Mouse (Mus musculus) forebrain, embryonic 12.5 days (tissue): ENCODE measurements at regions not wholly inside any gene's neighbourhood (a gene's known extent, or its start where the extent isn't known, plus 50 kb on each side); places are given as distances from the start of the nearest gene placed in this dataset.

Experiments
- ATAC-seq: fragments of 200-750 bp; cut with Nextera tagmentation; 2 replicates; pipeline ENCODE4 v1.8.0; 2017; ENCODE audit warnings: moderate TSS enrichment; ENCODE audit not compliant: low FRiP score
- H3K27ac ChIP-seq: fragments of 300-500 bp; sonication (generic); 2 replicates; pipeline ENCODE4 v1.5.1; 2016; ENCODE audit warnings: mild to moderate bottlenecking
- H3K27me3 ChIP-seq: fragments of 300-500 bp; sonication (generic); 2 replicates; pipeline ENCODE4 v1.6.1; 2016; ENCODE audit warnings: mild to moderate bottlenecking
- H3K36me3 ChIP-seq: fragments of 300-500 bp; sonication (generic); replicated peaks from 2 replicates; pipeline ENCODE4 v1.6.1; 2016; ENCODE audit warnings: mild to moderate bottlenecking
- H3K4me1 ChIP-seq: fragments of 300-500 bp; sonication (generic); 2 replicates; pipeline ENCODE4 v1.6.1; 2016
- H3K4me2 ChIP-seq: fragments of 300-500 bp; sonication (generic); 2 replicates; pipeline ENCODE4 v1.6.1; 2016; ENCODE audit warnings: mild to moderate bottlenecking, moderate library complexity
- H3K4me3 ChIP-seq: fragments of 300-500 bp; sonication (generic); replicated peaks from 2 replicates; pipeline ENCODE4 v1.5.1; 2016; ENCODE audit warnings: mild to moderate bottlenecking
- H3K9ac ChIP-seq: fragments of 300-500 bp; sonication (generic); 2 replicates; pipeline ENCODE4 v1.6.1; 2016; ENCODE audit warnings: mild to moderate bottlenecking
- H3K9me3 ChIP-seq: fragments of 300-500 bp; sonication (generic); 2 replicates; pipeline ENCODE4 v1.6.1; 2016
- WGBS: fragments of 180-500 bp; shearing (Covaris S2); methylation state at CpG from one replicate; pipeline ENCODE4 v1.1.7; 2016; 5-methylcytosine and 5-hydroxymethylcytosine counted together

DNA sequence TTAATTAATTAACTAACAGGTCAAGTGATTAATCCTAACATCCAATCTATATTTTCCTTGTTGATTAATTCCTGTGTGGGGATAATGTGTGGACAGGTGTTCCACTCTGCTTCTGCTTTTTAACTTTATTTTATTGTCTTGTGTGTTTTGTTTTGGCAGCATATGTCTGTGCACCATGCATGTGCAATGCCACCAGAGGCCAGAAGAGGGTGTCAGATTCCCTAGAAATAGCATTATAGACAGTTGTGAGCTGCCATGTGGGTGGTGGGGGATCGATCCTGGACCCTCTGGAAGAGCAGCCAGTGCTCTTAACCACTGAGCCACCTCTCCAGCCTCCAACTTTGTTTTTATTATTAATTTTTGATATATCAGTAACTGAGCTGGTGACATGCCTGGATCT lies 65.6 kb downstream of the En1 start:
- H3K4me3 ChIP-seq: no peak overlapping the region

DNA sequence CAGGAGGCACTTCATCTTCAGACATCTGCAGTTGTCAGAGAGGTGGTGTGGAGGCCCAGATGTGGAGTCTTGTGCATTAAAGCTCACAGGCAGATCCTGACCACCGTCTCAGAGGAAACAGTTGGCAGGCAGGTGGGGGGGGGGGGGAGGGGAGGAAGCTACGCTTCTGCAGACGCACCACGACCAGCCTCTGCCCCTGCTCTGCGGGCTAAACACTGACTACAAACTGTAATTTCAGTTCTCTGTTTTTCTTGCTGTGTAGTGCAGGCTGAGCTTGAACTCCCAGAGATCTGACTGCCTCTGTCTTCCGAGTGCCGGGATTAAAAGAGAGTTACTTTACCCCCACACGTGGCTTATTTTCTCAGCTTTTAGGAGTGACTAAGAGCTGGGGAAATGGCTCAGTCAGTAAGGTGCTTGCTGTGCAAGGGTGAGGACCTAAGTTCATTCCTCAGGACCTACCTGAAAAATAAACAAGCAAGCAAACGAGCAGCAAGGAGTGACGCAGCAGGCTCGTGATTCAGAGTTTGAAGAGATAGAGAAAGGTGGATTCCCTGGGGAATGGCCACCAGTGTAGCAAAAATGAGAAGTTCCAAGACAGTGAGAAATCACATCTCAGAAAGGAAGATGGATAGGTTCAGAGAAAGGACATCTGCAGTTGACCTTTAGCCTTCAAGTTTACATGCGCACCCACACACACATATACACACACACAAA lies 81.5 kb downstream of the En1 start:
- no peak overlapping the region for H3K9ac ChIP-seq
- no peaks in the 10 kb centered on the region for H3K9me3 ChIP-seq
- H3K27me3 ChIP-seq: no peaks in the 10 kb centered on the region; the same call in 1 of the 2 replicates
- 74% methylated on average over 12 of the region's 12 CpGs for WGBS
- no peak overlapping the region for H3K27ac ChIP-seq
- no peak overlapping the region for H3K4me3 ChIP-seq
- ATAC-seq: no peak
- no peak overlapping the region for H3K4me2 ChIP-seq
- H3K4me1 ChIP-seq: no peaks in the 10 kb centered on the region
- no peaks in the 10 kb centered on the region for H3K36me3 ChIP-seq

More for the DNA sequence above, 65.6 kb downstream of the En1 start:
- no peak for ATAC-seq
- H3K4me1 ChIP-seq: no peaks in the 10 kb centered on the region
- 84% methylated on average over 1 of the region's 1 CpGs for WGBS
- peaks cover 8% of the 10 kb centered on the region; the same call in 1 of the 2 replicates for H3K27me3 ChIP-seq
- H3K4me2 ChIP-seq: no peak overlapping the region
- no peaks in the 10 kb centered on the region for H3K36me3 ChIP-seq
- H3K9me3 ChIP-seq: no peaks in the 10 kb centered on the region
- no peak overlapping the region for H3K9ac ChIP-seq
- H3K27ac ChIP-seq: no peak overlapping the region

DNA sequence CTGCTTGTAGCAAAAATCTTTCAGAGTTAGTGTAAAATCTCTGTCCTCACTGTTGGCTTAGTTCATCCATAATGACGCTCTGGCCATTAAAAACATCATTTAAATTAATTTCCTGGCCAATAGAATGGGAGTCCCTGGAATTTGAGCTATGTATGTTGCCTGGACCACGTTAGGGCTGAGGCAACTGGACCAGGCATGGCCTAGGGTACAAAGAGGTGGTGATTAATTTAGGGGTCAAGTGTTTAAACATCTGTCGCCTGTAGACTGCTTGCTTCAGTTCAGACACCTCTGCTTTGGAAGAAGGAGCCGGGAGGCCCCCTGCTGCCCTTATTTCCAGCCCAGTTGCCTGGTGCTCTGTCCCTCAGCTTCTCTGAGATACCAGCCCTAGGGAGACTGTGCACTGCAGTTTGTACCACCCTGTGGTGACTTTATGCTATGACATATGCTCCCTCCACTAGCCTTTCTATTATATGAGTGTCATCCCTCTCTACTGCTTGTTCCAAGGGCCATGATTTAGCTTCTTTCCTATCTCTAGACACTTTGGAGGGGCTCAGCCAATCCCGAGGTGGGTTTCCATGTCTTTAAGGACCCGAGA lies 83.5 kb downstream of the En1 start:
- Histone ChIP-seq H3K4me3 (no peak overlapping the region), H3K4me2 (no peak overlapping the region), H3K9ac (no peak overlapping the region), H3K27ac (no peak overlapping the region), H3K36me3 (no peaks in the 10 kb centered on the region), H3K4me1 (no peaks in the 10 kb centered on the region), H3K27me3 (no peaks in the 10 kb centered on the region; the same call in 1 of the 2 replicates), H3K9me3 (no peaks in the 10 kb centered on the region)
- WGBS: 58% methylated on average over 6 of the region's 6 CpGs
- no peak for ATAC-seq

DNA sequence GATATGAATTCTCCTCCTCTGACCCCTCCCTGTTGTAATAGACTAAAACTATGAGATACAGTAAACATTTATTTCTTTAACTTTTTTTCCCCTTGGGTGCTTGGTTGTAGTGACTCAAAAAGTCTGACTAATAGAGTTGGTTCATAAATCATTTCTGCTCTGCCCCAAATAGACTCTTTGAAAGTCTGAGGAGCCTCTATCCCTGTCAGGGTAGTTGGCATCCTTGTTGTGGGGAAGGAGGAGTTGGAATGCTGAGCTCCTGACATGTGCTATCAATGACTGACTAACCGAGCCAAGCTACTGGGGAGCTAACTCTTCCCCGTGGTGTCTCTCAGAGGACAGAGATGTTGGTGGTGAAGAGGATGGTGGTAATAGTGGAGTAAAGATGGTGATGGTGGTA lies 89.4 kb downstream of the En1 start:
- no peaks in the 10 kb centered on the region for H3K9me3 ChIP-seq
- H3K4me1 ChIP-seq: no peaks in the 10 kb centered on the region
- no peak overlapping the region for H3K9ac ChIP-seq
- no peaks in the 10 kb centered on the region for H3K36me3 ChIP-seq
- H3K4me3 ChIP-seq: no peak overlapping the region
- no peak overlapping the region for H3K27ac ChIP-seq
- no peak overlapping the region for H3K4me2 ChIP-seq
- H3K27me3 ChIP-seq: no peaks in the 10 kb centered on the region; the same call in 1 of the 2 replicates
- 85% methylated on average over 2 of the region's 2 CpGs for WGBS
- ATAC-seq: no peak

DNA sequence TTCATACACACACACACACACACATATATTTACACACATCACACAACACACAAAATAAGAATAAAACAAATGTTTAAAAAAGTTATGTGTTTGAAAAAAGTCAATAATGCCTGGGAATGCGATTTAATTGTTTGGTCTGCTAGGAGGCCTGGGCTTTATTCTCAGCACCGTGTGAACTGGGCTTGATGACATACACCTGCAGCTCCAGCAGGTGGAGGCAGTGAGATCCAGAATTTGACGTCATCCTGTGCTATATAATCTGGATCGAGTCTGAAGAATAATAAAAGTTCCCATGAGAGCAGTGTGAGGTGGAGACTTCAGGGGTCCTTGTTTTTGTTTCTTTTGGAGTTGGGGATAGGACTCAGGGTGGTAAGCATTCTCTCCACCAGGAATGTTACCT lies 96.0 kb downstream of the En1 start:
- H3K36me3 ChIP-seq: no peaks in the 10 kb centered on the region
- no peaks in the 10 kb centered on the region for H3K4me1 ChIP-seq
- H3K9ac ChIP-seq: no peak overlapping the region
- no peak overlapping the region for H3K27ac ChIP-seq
- H3K4me2 ChIP-seq: no peak overlapping the region
- 71% methylated on average over 4 of the region's 4 CpGs for WGBS
- H3K27me3 ChIP-seq: no peaks in the 10 kb centered on the region
- ATAC-seq: no peak
- no peak overlapping the region for H3K4me3 ChIP-seq
- H3K9me3 ChIP-seq: 0 out of 2 replicates have a peak, but pooled peaks cover 3% of the 10 kb centered on the region

DNA sequence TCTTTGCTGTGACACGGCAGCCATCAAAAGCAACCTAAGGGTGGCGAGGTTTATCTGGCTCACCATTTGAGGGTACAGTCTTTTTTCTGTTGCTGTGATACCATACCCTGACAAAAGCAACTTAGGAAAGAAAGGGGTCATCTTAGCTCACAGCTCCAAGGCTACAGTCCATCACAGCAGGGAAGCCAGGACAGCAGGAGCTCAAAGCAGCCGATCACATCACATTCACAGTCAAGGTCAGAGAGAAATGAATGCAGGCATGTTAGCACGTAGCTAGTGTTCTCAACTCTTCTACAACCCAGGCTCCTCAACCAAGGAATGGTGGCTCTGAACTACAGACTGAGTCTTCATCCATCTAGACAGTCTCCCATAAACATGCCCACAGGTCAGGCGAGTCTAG lies 102.0 kb downstream of the En1 start:
- Histone ChIP-seq H3K9ac (no peak overlapping the region), H3K4me3 (no peak overlapping the region), H3K27ac (no peak overlapping the region), H3K36me3 (no peaks in the 10 kb centered on the region), H3K27me3 (no peaks in the 10 kb centered on the region), H3K9me3 (no peaks in the 10 kb centered on the region), H3K4me2 (no peak overlapping the region), H3K4me1 (no peaks in the 10 kb centered on the region)
- no peak for ATAC-seq
- 69% methylated on average over 5 of the region's 5 CpGs for WGBS

DNA sequence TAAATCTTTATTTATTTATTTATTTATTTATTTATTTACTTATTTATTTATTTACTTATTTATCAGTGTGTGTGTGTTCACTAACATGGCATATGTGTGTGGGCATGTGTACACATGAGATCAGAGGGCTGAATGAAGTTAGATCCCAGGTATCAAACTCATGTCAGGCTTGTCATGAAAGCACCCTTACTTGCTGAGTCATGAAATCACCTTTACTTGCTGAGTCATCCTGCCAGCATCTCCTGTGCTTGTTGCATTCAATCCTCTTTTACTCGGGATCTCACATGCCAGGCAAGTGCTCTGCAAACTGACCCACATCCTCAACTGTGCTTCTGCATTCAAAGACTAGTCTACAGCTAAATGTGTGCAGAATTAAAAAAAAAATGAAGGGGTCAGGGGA lies 103.8 kb downstream of the En1 start:
- Histone ChIP-seq H3K27me3 (no peaks in the 10 kb centered on the region), H3K4me1 (no peaks in the 10 kb centered on the region), H3K4me2 (no peak overlapping the region), H3K9me3 (no peaks in the 10 kb centered on the region), H3K4me3 (no peak overlapping the region), H3K9ac (no peak overlapping the region), H3K27ac (no peak overlapping the region), H3K36me3 (no peaks in the 10 kb centered on the region)
- no peak for ATAC-seq
- WGBS: 71% methylated on average over 1 of the region's 1 CpGs

DNA sequence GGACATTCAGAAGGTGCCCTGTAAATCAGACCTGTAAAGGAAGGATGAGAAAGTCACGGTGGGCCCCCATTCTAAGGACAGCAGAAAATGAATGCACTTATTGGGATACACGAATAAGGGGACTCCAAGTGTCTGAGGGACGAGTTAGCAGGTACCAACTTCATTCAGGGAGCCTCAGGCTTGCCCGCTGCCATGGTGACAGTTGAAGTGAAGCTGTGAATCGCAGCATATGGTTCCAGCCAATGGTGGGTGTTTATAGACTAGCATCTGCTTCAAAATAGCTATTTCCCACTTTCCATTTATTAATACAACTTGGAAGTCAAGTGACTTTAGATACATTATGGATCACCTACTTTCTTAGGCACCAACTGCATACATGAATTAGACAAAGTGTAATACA lies 106.3 kb downstream of the En1 start:
- Histone ChIP-seq H3K4me1 (no peaks in the 10 kb centered on the region), H3K4me2 (no peak overlapping the region), H3K27me3 (no peaks in the 10 kb centered on the region), H3K9me3 (no peaks in the 10 kb centered on the region), H3K9ac (no peak overlapping the region), H3K4me3 (no peak overlapping the region), H3K36me3 (no peaks in the 10 kb centered on the region), H3K27ac (no peak overlapping the region)
- no peak for ATAC-seq
- 73% methylated on average over 5 of the region's 5 CpGs for WGBS

DNA sequence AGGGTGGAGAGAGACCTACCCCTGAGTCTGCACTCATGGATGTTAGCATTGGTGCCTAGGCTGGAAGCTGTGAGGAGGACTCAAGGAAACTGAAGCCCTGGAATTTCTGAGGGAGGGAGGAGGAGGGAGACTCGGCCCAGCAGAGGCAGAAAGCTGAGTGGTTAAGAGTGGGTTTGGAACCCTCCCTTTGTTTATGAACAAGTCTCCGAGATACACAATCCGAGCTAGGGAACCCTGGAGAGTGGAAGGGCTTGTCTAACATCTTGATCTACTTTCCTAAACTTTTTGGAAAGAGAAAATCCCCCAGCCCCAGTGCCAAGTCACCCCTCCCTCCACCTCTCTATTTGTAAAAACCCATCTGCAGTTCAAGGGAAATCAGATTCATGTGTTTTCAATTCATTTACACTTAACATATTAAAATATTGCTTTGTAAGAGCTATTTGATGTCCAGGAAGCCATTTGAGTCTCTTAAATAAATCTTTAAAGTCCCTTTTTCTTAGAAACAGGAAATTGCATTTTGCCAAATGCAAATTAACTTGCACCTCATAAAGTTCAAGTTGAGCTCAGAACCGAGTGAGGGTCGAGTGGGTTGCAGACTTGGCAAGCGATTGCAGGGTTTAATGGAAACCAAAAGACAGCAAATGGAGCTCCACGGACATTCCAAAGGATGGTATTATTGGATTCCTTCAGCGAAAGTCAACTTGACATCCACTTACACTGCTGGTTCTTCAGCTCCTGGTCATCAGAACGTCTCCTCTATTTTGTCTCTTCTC lies 113.1 kb downstream of the En1 start:
- no peak for ATAC-seq

DNA sequence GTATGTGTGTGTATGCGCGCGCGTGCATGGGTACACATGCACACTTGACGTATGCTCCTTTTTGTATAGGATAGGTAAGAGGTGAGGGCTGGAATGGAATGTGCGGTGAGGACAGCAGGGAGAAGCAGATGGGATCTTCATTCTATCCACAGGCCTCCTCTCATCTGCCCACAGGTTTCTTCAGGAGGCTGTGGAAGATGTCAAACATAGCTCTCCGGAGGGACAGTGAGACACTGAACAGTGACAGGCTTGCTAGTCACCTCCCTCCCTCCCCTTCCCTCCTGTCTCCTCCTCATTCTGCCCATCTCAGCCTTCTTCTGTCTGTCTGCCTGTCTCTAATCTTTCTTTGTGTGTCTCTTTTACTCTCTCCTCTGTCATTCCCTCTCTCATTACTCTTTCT lies 124.6 kb downstream of the En1 start:
- Histone ChIP-seq H3K4me2 (no peak overlapping the region), H3K27ac (no peak overlapping the region), H3K4me3 (no peak overlapping the region), H3K9ac (no peak overlapping the region), H3K36me3 (no peaks in the 10 kb centered on the region), H3K4me1 (no peaks in the 10 kb centered on the region), H3K9me3 (no peaks in the 10 kb centered on the region), H3K27me3 (no peaks in the 10 kb centered on the region)
- ATAC-seq: no peak
- 95% methylated on average over 7 of the region's 7 CpGs for WGBS

More for the DNA sequence above, 113.1 kb downstream of the En1 start:
- no peak overlapping the region for H3K4me3 ChIP-seq
- H3K4me2 ChIP-seq: no peak overlapping the region
- no peak overlapping the region for H3K9ac ChIP-seq
- H3K36me3 ChIP-seq: no peaks in the 10 kb centered on the region
- H3K27me3 ChIP-seq: no peaks in the 10 kb centered on the region
- 76% methylated on average over 9 of the region's 9 CpGs for WGBS
- no peak overlapping the region for H3K27ac ChIP-seq
- H3K9me3 ChIP-seq: peaks cover 3% of the 10 kb centered on the region; the same call in 1 of the 2 replicates
- H3K4me1 ChIP-seq: no peaks in the 10 kb centered on the region

DNA sequence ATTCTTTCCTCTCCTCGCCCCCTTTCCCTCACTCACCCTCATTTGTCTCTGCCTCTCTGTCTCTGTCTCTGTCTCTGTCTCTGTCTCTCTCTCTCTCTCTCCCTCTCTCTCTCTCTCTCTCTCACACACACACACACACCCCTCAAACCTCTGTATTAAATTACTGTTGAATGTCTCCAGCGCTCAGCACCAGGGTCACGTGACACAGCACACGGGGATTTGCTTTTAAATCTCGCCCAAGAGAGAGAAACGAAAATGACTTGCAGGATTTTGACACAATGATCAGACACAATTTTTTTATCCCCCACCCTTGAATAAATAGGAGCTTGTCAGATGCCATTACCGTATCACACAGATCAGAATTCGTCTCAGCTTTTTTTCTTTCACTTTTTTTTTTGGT lies 125.2 kb downstream of the En1 start:
- ATAC-seq: no peak
- Histone ChIP-seq H3K4me1 (no peaks in the 10 kb centered on the region), H3K27ac (no peak overlapping the region), H3K9ac (no peak overlapping the region), H3K9me3 (no peaks in the 10 kb centered on the region), H3K36me3 (no peaks in the 10 kb centered on the region), H3K4me3 (no peak overlapping the region), H3K27me3 (no peaks in the 10 kb centered on the region), H3K4me2 (no peak overlapping the region)
- WGBS: 72% methylated on average over 8 of the region's 8 CpGs

DNA sequence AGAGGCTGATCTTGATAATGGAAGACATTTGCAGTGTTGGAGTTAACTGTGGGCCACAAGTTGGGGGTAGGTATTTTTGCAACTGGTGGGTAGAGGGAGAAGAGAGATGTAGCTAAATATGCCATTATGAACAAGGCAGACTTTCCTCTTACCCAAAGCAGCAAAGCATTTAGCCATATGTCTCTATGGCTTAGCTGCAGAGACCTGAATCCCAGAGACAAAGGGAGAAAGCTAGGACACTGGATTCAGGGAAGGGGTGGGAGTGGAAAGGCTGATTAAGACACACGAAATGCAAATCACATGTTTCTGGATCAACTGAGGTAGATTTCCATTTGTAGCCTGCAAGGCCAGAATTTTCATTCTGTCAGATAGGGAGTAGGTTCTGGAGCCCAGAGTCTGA lies 129.8 kb downstream of the En1 start:
- Histone ChIP-seq H3K9me3 (no peaks in the 10 kb centered on the region), H3K4me1 (no peaks in the 10 kb centered on the region), H3K27me3 (no peaks in the 10 kb centered on the region), H3K27ac (no peak overlapping the region), H3K4me2 (no peak overlapping the region), H3K36me3 (no peaks in the 10 kb centered on the region), H3K9ac (no peak overlapping the region), H3K4me3 (no peak overlapping the region)
- ATAC-seq: no peak
- WGBS: 54% methylated on average over 1 of the region's 1 CpGs
